Mouse (Mus musculus) layer of hippocampus, postnatal 14 days (tissue): Measurements from ENCODE around the gene Gm7544. TPM values are rescaled to one million over a fixed set of nuclear protein-coding genes. Genes with fewer than 3 reads are reported as not detected.
"Not testable (repeated sequence)": the region's sequence is repeated elsewhere in the genome, so short reads cannot be mapped to it uniquely, and the experiment has no call there.

Experiments
- DNase-seq, 2 experiments: peaks; one replicate each; pipeline ENCODE4 v3.0.0; 2021 to 2022; ENCODE audit warnings: low spot score in 2 of 2, mixed read lengths in 1 of 2
- long read RNA-seq, 2 experiments: library from polyadenylated mRNA; stranded (forward); transcript quantifications; one replicate each; pipeline ENCODE4 v2.0.0; 2021
- total RNA-seq, 2 experiments: library from RNA; stranded (reverse); gene quantifications; 2 replicates each; pipeline ENCODE4 v1.2.3; 2021

Gm7544 gene
- total RNA-seq, result not detected
- long read RNA-seq, experiment 1, result 0 reads
- long read RNA-seq, experiment 2, result 0 reads

GRCm38 (mm10) chr1:82955913-82956312 is at the start of gene Gm7544:
Gm7544 (minus strand) TSS chr1:82956013.
- DNase-seq, result not testable (repeated sequence)

- DNase-seq, result not testable (repeated sequence)
Measured at GRCm38 (mm10) chr1:83000306-83000705, 44.5 kb upstream of the Gm7544 start, which contains the start of gene Gm47959. Gm47959 (plus strand) TSS chr1:83000548.

DNA sequence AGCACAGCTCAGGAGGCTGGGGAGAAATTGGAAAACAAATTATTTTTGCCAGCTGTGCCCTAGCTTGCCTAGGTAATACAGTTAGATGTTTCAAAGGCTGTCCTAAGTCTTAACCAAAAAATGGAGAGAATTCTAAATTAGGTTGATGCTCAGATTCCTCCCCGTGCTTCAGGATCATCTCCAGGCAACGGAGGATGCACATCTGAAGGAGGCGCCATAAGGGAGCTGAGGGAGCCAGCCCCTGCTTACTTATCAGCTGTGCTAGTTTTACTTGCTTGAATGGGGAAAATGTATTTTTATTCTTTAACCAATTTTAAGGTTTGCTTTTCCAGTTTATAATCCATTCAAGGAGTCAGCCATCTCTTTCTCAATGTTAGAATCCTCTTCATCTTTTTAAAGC is 38.1 kb upstream of the Gm7544 start:
- no peak for DNase-seq

GRCm38 (mm10) chr1:82992093-82992492 is 36.3 kb upstream of the Gm7544 start:
- no peak for DNase-seq

GRCm38 (mm10) chr1:82991596-82991995 is 35.8 kb upstream of the Gm7544 start:
- no peak for DNase-seq

GRCm38 (mm10) chr1:82991062-82991461 is 35.2 kb upstream of the Gm7544 start:
- no peak for DNase-seq

- peak; percentile 8 to 85 for DNase-seq
Measured at GRCm38 (mm10) chr1:82987530-82988198, 31.9 kb upstream of the Gm7544 start.

- DNase-seq, result no peak
Measured at GRCm38 (mm10) chr1:82986738-82987137, 30.9 kb upstream of the Gm7544 start.

GRCm38 (mm10) chr1:82977840-82978239 is 22.0 kb upstream of the Gm7544 start:
- no peak for DNase-seq

DNA sequence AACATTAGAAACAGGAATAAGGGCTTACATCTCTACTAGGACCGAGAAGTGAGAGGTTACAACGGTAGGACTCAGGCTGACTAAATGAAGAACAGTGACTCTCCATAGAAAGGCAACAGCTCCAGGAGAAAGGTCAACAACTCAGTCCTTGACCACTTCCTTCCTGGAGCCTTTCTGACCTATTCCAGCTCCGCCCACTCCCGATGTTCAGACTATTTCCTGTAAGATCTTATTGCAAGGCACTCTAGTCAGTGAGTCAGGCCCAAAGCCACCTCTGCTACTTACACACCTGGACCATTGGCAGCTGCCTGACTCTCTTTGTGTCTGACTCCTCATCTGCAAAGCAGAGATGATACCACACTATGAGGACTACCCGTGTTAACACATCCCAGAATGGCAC is 19.9 kb upstream of the Gm7544 start:
- no peak for DNase-seq

- no peak for DNase-seq
Measured at GRCm38 (mm10) chr1:82974342-82974741, 18.5 kb upstream of the Gm7544 start.

GRCm38 (mm10) chr1:82973901-82974300 is 18.1 kb upstream of the Gm7544 start:
- no peak for DNase-seq

- peak in 1 of 2 experiments; percentile 14 for DNase-seq
Measured at GRCm38 (mm10) chr1:82973244-82973643, 17.4 kb upstream of the Gm7544 start.

- no peak for DNase-seq
Measured at GRCm38 (mm10) chr1:82972046-82972445, 16.2 kb upstream of the Gm7544 start.

DNA sequence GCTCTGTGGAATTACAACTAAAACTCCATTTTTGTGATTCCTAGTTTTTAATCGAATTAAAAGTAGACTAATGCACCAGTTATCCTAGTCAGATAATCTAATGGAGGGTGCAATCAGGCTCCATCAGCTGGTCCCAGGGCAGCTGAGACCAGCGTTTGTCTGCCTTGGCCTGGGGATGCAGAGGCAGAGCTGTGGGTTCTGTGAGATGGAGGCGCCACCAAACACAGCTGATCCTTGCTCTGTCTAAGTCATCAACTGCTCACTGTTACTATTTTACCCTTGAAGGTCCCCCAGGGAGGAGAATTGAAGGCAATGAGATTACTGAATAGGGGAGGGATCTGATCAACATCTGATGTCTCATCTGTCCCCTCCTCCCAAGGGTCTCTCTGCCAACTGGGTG is 10.6 kb upstream of the Gm7544 start:
- no peak for DNase-seq

DNA sequence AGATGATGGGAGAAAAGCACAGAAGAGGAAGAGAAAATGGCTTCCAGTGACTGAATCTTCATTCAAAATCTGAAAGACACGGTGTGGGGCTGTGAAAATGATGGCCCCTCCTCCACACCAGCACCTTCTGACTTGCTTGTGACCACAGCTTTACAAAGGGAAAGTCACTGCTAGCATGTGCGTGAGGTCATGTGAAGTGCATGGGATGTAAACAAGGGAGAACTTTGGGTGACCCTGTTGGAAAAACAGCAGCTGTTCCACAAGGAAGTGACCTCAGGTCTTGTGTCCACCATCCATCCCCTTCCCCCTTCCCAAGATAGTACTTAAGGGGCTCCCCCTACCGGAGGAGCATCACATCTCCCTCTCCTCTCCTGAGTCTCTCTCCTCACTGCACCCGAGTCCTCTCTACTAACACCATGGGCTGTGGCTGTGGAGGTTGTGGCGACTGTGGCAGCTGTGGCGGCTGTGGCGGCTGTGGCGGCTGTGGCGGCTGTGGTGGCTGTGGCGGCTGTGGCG is 4.1 kb upstream of the Gm7544 start, which contains the start of gene Gm47955:
Gm47955 (plus strand) TSS at position 417 of the 516 bp plus-strand sequence.
- no peak for DNase-seq

- DNase-seq, result no peak
Measured at GRCm38 (mm10) chr1:82948601-82949000, 7.2 kb downstream of the Gm7544 start.

- not testable (repeated sequence) for DNase-seq
Measured at GRCm38 (mm10) chr1:82946029-82946428, 9.8 kb downstream of the Gm7544 start.

- DNase-seq, result not testable (repeated sequence)
Measured at GRCm38 (mm10) chr1:82943295-82943694, 12.5 kb downstream of the Gm7544 start, which contains the start of gene A030003K21Rik. A030003K21Rik (minus strand) TSS chr1:82943388.

GRCm38 (mm10) chr1:82942505-82942904 is 13.3 kb downstream of the Gm7544 start:
- DNase-seq, result not testable (repeated sequence)

- DNase-seq, result no peak
Measured at GRCm38 (mm10) chr1:82938666-82939065, 17.1 kb downstream of the Gm7544 start.

GRCm38 (mm10) chr1:82931326-82931725 is 24.5 kb downstream of the Gm7544 start, which contains the start of gene Gm6217:
Gm6217 (minus strand) TSS chr1:82931399.
- not testable (repeated sequence) for DNase-seq

DNA sequence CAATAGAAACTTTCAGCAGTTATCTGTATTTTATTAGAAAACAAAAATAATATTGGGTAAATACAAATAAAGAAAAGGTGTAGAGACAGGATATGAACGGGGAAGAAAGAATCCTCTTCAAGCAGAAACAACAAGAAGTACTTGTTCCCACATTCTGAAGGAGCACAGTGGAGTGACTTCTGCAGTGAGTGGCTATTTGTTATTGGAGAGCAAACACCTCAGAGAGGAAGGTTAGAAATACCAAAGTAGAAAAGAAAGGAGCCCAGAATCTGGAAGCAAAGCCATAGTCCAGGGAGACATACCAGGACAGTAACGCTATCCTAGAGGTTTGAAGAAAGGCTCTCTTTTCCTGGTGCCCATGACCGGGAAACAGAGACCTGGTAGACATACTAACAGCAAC is 25.3 kb downstream of the Gm7544 start:
- DNase-seq, result not testable (repeated sequence)
